Mouse (Mus musculus) erythroblast, embryonic 14.5 days (primary cell): ENCODE measurements around the gene Dock10. TPM values are rescaled to one million over a fixed set of nuclear protein-coding genes. Genes with fewer than 3 reads are reported as not detected.
"Not testable (repeated sequence)": the region's sequence is repeated elsewhere in the genome, so short reads cannot be mapped to it uniquely, and the experiment has no call there.

Source experiments
- H3K27me3 ChIP-seq: 2 replicates; pipeline ENCODE4 v1.6.1; 2012; ENCODE audit warnings: inconsistent platforms; ENCODE audit not compliant: control insufficient read depth
- H3K36me3 ChIP-seq: 2 replicates; pipeline ENCODE4 v1.6.1; 2012; ENCODE audit warnings: mild to moderate bottlenecking, inconsistent platforms; ENCODE audit not compliant: control insufficient read depth
- H3K4me1 ChIP-seq: 2 replicates; pipeline ENCODE4 v1.6.1; 2012; ENCODE audit warnings: inconsistent platforms; ENCODE audit not compliant: control insufficient read depth
- H3K4me3 ChIP-seq: replicated peaks from 2 replicates; pipeline ENCODE3; 2012; ENCODE audit warnings: moderate library complexity, mild to moderate bottlenecking, inconsistent platforms
- H3K9me3 ChIP-seq: 2 replicates; pipeline ENCODE4 v1.6.1; 2012; ENCODE audit warnings: low read length, inconsistent platforms, mixed read lengths; ENCODE audit not compliant: control insufficient read depth
- GATA1 ChIP-seq: IDR thresholded peaks from 2 replicates; pipeline ENCODE4 v1.6.1; 2012; ENCODE audit warnings: low read length, inconsistent platforms, mixed read lengths
- TAL1 ChIP-seq: IDR thresholded peaks from 3 replicates; pipeline ENCODE4 v1.6.1; 2012; ENCODE audit warnings: low read length, inconsistent platforms, mixed read lengths
- polyA plus RNA-seq: library from polyadenylated mRNA; stranded (reverse); fragments of >175 nt; gene quantifications from 2 replicates; pipeline ENCODE4 v1.2.3, GENCODE M21; 2012

Gene Dock10
- polyA plus RNA-seq, 1 experiment, result 0.02 TPM

DNA sequence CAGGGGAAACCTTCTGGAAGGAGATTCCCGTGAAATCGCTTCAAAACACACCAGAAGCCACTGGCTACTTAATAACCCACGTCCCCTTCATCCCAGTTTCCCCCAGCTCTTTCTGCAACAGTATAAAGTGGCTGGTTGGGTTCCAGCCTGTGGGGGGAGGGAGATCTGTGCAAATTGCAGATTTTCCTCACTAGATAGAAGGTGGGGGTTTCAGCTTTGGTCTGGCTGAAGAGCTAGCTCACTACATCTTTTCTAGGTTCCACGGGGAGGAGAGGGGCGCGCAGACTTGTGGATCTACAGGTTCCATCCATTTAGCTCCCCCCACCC lies 714 bp downstream of the Dock10 start:
- no peak for TF ChIP-seq TAL1
- no peak for TF ChIP-seq GATA1
- Histone ChIP-seq H3K9me3 (no peaks in the 10 kb centered on the region), H3K27me3 (peaks cover 32% of the 10 kb centered on the region), H3K4me1 (no peaks in the 10 kb centered on the region), H3K36me3 (no peaks in the 10 kb centered on the region), H3K4me3 (no peak overlapping the region)

DNA sequence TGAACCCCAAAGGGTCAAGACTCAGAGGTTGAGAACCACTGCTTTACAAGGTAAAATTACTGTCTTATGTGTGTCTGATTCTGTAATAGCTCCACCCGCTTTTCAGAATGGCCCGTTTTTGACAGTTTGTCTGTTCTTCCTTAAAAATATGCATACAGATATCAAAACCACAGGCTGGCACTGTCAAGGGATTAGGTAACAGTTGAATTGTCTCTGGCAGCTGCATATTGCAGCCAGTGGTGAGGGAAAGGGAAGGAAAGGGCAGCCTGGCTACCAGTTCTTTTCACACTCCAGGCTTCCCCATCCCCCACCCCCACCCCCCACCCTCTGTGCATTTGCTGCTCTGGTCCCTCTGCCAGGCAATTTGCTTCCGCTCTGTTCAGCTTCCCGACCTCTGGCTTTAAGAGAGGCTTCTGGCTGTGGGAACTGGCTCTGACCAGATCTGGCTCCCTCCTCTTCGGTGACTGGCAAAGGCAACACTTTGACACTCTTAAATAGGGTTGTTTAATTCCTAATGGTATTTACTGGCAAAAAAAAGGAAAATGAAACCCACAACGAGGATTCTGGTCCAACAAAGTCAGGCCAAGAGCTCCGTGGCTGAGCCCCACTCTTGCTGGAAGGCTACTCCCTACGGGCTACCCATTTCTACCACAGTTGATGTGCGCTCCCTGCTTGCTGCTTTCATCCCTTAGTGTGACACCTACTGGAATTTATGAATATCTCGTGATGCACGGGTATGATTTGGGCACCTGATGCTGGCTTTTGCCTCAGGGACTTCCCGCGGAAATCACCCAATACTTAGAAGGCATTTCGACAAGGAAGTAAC lies 1.3 kb downstream of the Dock10 start:
- Histone ChIP-seq H3K4me1 (no peaks in the 10 kb centered on the region), H3K4me3 (no peak overlapping the region), H3K9me3 (no peaks in the 10 kb centered on the region), H3K27me3 (peaks cover 32% of the 10 kb centered on the region), H3K36me3 (no peaks in the 10 kb centered on the region)
- TF ChIP-seq TAL1 (no peak), GATA1 (no peak)

DNA sequence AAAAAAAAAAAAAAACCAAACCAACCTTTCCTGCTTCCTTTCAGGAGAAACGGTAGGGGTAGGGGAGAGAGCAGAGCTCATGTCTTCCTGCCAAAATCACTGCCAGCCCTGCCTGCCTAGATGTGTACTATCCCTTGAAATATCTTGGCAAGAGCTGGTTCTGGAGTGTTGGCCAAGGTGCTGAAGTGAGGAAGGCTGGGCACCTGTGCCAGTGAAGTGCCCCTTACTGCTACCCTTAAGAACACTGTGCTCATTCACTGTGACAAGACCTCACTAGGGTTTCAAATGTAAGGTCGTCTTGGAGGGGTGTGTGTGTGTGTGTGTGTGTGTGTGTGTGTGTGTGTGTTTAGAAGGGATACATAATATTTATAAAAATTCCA lies 2.3 kb downstream of the Dock10 start:
- H3K36me3 ChIP-seq, result no peaks in the 10 kb centered on the region

DNA sequence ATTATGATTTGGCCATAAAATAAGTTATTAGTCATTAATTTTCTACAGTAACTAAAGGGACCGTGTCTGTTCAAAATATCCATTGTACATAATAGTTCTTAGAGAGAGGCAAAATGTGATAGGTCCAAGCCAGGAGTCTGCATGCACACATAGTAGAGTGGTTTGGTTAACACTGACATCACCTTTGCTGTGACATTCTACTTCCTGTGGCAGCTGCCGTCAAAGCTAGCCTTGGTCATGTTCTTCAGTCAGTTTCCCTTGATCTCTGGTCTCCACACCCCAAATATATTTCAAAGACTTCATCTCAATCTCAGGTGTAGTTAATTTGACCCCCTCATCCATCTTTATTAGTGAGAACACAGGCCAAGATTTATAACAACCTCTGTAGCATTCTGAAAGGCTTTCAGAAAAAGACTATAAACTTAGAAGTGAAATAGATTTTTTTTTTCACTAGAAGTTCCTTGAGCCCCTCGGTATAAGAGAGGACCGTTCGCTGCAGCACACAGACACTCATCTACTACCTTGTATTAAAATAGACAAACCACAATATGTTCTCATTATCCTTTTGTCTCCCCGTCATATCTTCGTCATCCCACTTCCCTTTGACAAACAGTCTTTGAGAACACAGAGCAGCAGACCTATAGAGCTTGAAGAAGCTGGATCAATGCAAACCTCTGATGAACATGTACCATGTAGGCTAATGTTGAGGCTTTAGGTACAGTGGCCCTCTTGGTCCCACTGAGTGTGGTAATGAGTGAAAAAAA lies 2.8 kb downstream of the Dock10 start:
- TF ChIP-seq TAL1 (no peak), GATA1 (no peak)
- H3K36me3 ChIP-seq, result no peaks in the 10 kb centered on the region
- H3K4me3 ChIP-seq, result no peak overlapping the region
- H3K4me1 ChIP-seq, result no peaks in the 10 kb centered on the region
- peaks cover 32% of the 10 kb centered on the region for H3K27me3 ChIP-seq
- no peaks in the 10 kb centered on the region for H3K9me3 ChIP-seq

More for the DNA sequence above, 2.3 kb downstream of the Dock10 start:
- peaks cover 32% of the 10 kb centered on the region for H3K27me3 ChIP-seq
- no peaks in the 10 kb centered on the region for H3K9me3 ChIP-seq
- H3K4me1 ChIP-seq, result no peaks in the 10 kb centered on the region
- H3K4me3 ChIP-seq, result no peak overlapping the region
- no peak for TF ChIP-seq GATA1

DNA sequence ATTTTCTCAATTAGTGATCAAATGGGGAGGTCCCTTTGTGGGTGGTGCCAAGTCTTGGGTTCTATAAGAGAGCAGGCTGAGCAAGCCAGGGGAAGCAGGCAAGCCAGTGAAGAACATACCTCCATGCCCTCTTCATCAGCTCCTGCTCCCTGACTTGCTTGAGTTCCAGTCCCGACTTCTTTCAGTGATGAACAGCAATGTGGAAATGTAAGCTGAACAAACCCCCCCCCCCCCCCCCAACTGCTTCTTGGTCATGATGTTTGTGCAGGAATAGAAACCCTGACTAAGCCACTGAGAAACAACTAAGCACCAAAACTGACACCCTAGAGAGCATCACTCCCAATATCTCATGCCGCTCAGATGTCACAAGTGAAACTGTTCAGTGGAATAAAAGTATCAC lies 9.2 kb downstream of the Dock10 start:
- H3K9me3 ChIP-seq, H3K4me1 ChIP-seq, H3K4me3 ChIP-seq: not testable (repeated sequence)

DNA sequence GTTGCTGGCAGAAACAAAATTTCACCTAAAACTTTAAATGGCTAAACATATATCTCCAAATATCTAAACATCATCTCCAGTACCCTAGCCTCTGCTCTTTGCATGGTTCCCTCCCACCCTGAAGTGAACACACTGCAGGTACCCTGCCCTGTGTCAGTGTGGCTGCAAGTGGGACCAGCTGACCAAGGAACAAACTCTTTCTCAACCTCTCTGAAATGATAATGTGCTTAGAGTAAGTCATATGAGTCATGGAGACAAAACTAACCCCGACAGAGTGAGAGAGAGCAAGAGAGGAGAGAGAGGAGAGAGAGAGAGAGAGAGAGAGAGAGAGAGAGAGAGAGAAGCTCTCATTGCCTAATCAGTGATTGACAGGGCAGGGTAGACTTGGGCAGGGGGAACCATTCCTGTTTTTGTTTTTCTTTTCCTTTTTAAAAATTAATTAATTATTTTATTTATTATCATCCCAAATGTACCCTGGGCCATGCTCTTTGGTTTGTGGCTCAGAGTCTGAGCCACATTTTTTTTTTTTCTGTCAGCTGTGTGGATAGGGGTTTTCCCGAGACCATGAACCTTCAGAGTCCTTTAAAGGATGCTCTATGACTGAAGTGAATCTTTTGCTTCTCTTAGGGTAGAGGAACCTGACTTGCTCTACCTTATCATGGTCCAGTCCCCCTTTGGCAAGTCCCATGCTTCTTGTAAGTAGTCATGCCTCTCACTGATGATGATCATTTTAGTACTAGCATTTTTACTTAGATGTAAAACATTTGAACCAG lies 11.4 kb downstream of the Dock10 start:
- Histone ChIP-seq H3K36me3 (no peaks in the 10 kb centered on the region), H3K27me3 (no peaks in the 10 kb centered on the region), H3K4me3 (no peak overlapping the region), H3K9me3 (no peaks in the 10 kb centered on the region), H3K4me1 (no peaks in the 10 kb centered on the region)
- TF ChIP-seq TAL1, result no peak
- TF ChIP-seq GATA1, result no peak

More for the DNA sequence above, 9.2 kb downstream of the Dock10 start:
- not testable (repeated sequence) for H3K36me3 ChIP-seq, H3K27me3 ChIP-seq

DNA sequence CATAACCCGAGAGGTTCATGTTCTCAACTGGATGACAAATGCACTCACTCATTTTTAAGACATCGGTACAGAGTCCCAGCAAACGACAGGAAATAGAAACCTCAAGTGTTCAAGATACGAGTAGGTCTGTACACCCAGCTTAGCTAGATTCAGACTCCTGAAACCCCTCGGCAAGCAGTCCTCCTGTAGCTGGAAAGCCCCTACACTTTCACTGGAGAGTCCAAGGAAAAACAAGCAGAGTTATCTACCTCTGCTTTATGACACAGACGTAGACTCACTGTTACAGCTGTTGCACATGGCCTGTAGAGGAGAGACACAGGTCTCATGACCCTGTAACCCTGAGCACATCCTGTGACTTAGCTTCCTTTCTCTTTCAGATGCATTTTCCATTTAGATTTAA lies 12.1 kb downstream of the Dock10 start:
- H3K9me3 ChIP-seq, result no peaks in the 10 kb centered on the region
- no peak overlapping the region for H3K4me3 ChIP-seq
- no peaks in the 10 kb centered on the region for H3K27me3 ChIP-seq
- H3K36me3 ChIP-seq, result no peaks in the 10 kb centered on the region
- TF ChIP-seq GATA1 (no peak), TAL1 (no peak)
- H3K4me1 ChIP-seq, result no peaks in the 10 kb centered on the region

DNA sequence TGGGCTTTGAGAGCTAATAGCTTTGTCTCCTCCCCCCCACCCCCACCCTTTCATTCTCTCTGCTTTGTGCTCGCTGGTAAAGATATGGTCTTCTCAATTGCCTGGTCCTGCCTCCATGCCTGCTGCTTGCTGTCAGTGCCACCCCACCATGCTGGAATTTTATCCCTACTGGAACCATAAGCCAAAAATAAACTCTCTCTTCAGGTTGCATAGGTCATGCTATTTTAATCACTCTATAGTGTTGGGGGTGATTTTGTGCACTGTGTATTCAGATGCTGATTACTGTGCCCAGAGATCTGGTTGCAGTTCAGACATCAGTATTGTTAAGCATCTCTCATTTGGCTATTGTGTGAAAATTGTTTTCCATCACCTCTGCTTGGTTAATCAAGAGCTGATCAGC lies 18.9 kb downstream of the Dock10 start:
- Histone ChIP-seq H3K9me3 (no peaks in the 10 kb centered on the region), H3K36me3 (no peaks in the 10 kb centered on the region), H3K27me3 (no peaks in the 10 kb centered on the region), H3K4me3 (no peak overlapping the region), H3K4me1 (no peaks in the 10 kb centered on the region)
- TF ChIP-seq TAL1 (no peak), GATA1 (no peak)

DNA sequence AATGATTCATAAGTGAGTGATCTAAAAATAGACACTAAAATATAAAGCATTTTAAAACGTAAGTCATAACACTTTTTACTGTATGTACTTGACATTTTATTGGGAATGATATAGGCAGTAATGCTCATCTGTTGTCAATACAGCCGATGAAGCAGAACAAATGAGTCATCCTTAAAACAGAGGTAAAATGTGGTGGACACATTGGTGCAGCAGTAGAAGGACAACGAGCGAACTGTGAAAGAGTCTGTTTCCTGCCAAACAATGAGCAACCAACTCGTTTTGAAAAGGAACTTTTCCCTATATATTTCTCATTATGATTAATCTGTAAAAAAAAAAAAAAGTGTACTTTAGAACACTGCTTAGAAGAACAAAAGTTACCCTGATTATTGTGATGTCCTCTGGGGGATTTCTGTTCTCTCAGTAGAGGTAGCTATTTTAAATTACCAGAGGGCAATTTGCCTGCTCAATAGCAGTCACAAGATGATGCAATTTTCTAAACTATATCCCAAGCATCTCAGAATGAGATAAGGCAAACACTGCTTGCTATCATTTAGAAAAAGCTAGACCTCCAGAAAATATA lies 20.4 kb downstream of the Dock10 start:
- TF ChIP-seq GATA1, result no peak
- TF ChIP-seq TAL1, result no peak
- no peaks in the 10 kb centered on the region for H3K4me1 ChIP-seq
- no peaks in the 10 kb centered on the region for H3K9me3 ChIP-seq
- no peaks in the 10 kb centered on the region for H3K27me3 ChIP-seq
- H3K4me3 ChIP-seq, result no peak overlapping the region
- no peaks in the 10 kb centered on the region for H3K36me3 ChIP-seq
